Mouse (Mus musculus) frontal cortex, postnatal 36 days (tissue): ENCODE measurements around the gene Pygl.
"Not testable (repeated sequence)": the region's sequence is repeated elsewhere in the genome, so short reads cannot be mapped to it uniquely, and the experiment has no call there.

Experiments
- DNase-seq, 2 experiments: peaks; one replicate each; pipeline ENCODE4 v3.0.0; 2022; ENCODE audit warnings: low spot score in 2 of 2

Gene Pygl

GRCm38 (mm10) chr12:70157292-70158066, 73.8 kb downstream of the Pygl start:
- no peak for DNase-seq

DNA sequence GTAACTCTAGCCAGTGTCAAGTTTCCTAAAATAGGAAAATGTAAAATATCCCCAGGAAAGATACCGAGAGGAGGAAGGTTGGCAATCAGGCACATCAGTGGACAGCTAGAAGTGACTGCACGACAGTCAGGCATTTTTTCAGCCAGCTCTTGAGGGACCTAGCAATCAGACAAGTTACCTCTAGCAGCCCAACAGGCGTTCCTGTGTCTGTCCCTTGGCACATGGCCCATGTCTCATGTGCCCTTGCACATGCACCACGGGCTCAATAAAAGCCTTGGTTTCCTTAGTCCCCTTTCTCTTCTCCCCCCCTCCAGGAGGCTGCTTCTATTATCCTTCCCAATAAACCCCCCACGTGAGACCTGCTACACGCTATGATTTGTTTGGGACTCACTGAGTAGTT, 75.1 kb downstream of the Pygl start:
- no peak for DNase-seq

GRCm38 (mm10) chr12:70153842-70154241, 77.4 kb downstream of the Pygl start, which contains the start of gene Abhd12b:
TSS of gene Abhd12b (plus strand) at chr12:70154142.
- DNase-seq, result no peak

DNA sequence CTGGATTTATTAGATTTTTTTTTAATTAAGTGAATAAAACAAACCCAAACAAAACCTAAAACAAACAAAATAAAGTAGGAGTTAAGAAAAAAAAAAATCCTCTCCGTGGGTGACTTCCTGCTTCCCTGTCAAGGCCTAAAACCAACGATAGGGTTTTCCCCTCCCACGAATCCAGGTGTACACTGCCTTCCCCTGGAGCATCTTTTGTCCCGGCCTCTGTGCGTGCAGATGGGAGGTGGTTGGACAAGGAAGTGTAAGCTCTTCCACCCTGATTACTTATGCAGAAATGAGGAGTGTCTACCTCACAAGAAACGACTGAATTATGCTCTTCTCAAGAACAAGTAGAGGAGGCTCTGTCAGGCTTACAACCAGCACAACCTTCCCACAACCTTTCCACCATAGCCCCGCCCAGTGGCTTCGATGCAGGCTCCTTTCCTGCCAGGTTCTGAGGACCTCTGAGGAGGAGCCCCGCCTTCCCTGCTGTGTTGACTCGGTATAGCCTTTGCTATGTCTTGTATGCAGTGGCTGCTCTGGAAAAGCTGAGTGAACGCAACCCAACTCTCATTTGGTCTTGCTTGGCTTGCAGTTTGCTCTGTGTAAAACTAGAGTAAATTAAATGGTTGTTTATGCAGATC, 82.5 kb downstream of the Pygl start:
- DNase-seq, result no peak

GRCm38 (mm10) chr12:70147986-70148630, 83.2 kb downstream of the Pygl start:
- no peak for DNase-seq

- DNase-seq, result no peak
Measured at GRCm38 (mm10) chr12:70145586-70145985, 85.7 kb downstream of the Pygl start.

- DNase-seq, result peak; percentile 44 to 66
Measured at GRCm38 (mm10) chr12:70144637-70145448, 86.4 kb downstream of the Pygl start.

DNA sequence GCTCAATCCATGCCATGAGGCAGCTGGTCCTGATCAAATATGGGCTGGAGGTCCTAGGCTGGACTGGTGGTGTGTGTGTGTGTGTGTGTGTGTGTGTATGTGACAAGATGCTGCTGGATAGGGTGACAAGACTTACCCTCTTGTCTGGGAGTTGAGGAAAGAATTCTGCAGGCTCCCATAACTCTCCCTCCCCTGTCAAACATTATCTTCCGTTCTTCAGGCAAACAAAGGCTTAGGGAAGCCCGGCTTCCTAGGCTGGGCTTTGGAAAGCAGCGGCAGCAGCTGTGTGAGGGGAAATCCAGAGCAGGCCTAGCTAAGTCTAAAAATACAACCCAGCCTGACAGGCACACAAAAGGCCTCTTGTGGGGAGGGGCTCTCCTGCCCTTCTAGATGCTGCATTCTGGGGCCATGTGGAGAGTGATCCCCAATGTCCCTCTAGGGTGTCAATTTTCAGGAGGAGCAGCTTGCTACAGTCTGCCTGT, 87.1 kb downstream of the Pygl start:
- DNase-seq, result not testable (repeated sequence)

DNA sequence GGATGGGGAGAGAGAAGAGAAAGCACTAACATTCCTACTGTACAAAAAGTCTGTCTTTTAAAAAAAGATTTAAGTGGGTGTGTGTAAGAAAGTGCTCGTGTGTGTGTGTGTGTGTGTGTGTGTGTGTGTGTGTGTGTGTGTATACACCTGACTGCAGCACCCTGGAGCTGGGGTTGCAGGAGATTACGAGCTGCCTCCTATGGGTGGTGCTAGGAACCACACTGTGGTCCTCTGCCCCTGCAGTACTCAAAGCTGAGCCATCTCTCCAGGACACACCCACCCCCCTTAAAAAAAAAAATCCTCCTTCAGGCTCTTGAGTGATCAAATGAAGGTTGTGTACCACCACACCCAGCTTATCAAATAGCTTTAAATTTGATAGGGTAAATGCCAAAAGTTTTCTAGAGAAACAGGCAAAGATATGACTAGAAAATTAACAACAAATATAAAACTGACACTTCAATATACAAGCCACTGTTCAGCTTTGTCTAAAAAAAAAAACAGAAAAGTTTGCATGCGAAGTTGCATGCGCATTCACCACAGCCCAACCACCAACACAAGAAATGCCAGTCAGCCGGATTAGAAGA, 90.2 kb downstream of the Pygl start:
- DNase-seq, result no peak
